Mouse (Mus musculus): ENCODE measurements around the gene Zfc3h1. TPM values are rescaled to one million over a fixed set of nuclear protein-coding genes. Genes with fewer than 3 reads are reported as not detected.

Gene Zfc3h1
- polyA plus RNA-seq, 1 experiment from 2014 or later: 6.6 TPM

DNA sequence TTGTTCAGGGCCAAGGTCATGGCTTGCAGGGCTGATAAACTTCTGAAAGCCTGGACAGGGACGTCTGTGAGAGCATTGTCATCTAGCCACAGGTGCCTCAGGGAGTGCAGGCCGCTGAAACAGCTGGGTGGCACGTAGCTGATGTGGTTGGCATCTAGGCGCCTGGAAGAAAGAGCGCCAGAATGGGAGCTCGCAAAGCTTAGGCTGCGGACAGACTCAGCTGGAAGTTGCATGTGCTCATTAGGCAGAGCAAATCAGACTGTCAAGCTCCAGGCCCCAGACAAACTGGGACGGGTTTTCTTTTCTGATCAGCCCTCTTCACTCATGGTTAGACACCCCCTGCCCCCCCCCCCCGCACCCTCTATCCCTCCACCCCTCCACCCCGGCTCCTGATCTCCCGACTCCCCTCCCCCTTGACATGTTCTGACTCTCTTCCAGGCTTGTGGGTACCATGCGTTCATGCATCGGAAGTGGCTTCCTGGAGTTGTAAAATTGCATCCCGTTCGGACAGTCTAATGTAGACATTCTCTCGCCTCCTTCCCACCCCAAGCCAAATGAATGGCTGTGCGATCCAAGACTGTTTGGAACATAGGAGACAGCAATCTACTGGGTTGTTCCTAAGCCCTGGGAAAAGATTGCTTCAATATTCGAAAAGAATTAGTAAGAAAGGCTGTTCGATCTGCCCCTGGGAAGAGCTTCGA, 93.8 kb downstream of the Zfc3h1 start:
- no peak overlapping the region for H3K9ac ChIP-seq
- no peak overlapping the region for H3K27ac ChIP-seq
- WGBS (ENCODE audit: insufficient replicate concordance): 35% methylated on average over 20 of the region's 20 CpGs
- no peaks in the 10 kb centered on the region for H3K27me3 ChIP-seq
- H3K9me3 ChIP-seq (replicated peaks): no peaks in the 10 kb centered on the region
- no peak for ATAC-seq (ENCODE audit: low read depth)
- H3K4me1 ChIP-seq (replicated peaks): no peaks in the 10 kb centered on the region
- no peaks in the 10 kb centered on the region for H3K36me3 ChIP-seq
- DNase-seq: no peak
- H3K4me2 ChIP-seq: peak overlapping the region; percentile 32
- no peak overlapping the region for H3K4me3 ChIP-seq (replicated peaks)

Other genes starting within 250 kb of the Zfc3h1 start
- gene Tph2, start 199.9 kb upstream of the Zfc3h1 start, polyA plus RNA-seq (2015; fragmentation: Nextera tagmentation; extraction: Ambion mirVana): not detected in 2 replicates
- 36.1 and 40.0 TPM in 2 replicates for gene Tbc1d15, start 133.5 kb upstream of the Zfc3h1 start, polyA plus RNA-seq (2015; fragmentation: Nextera tagmentation; extraction: Ambion mirVana)
- gene Rab21, start 69.4 kb upstream of the Zfc3h1 start, polyA plus RNA-seq (2015; fragmentation: Nextera tagmentation; extraction: Ambion mirVana): 2.4 and 2.7 TPM in 2 replicates
- 10.2 and 13.4 TPM in 2 replicates for gene Tmem19, start 22.5 kb upstream of the Zfc3h1 start, polyA plus RNA-seq (2015; fragmentation: Nextera tagmentation; extraction: Ambion mirVana)
- 7.0 and 9.0 TPM in 2 replicates for gene Thap2, start 516 bp upstream of the Zfc3h1 start, polyA plus RNA-seq (2015; fragmentation: Nextera tagmentation; extraction: Ambion mirVana)
- not detected in 2 replicates for gene A930009A15Rik, start 185.0 kb downstream of the Zfc3h1 start, polyA plus RNA-seq (2015; fragmentation: Nextera tagmentation; extraction: Ambion mirVana)
- gene Lgr5, start 202.8 kb downstream of the Zfc3h1 start, polyA plus RNA-seq (2015; fragmentation: Nextera tagmentation; extraction: Ambion mirVana): 2.1 and 2.4 TPM in 2 replicates

Measured in liver, embryonic 13.5 days (tissue).